Mouse (Mus musculus): ENCODE results near the gene Satb2.

The Satb2 gene

DNA sequence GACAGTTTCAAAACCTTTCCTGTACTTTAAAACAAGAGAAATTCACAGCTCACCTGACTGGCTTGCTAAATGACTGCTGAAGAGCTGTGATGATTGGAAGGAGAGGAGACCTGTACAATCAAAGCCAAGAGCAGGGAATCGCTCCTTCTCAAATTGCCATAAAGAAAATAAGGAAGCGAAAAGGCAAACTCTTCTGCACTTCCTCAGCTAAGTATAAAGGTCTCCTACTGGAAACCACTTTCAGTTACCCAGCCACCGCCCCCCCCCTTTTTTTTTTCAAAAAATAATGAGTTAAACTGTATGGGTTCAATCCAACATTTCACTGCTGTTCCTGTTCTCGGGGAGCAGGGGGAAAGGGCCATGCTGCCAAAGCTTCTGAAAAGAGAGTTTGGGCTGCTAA is 15.2 kb downstream of the Satb2 start:
- TF ChIP-seq GATA4 (IDR thresholded peaks at IDR 0.05; ENCODE audit: insufficient replicate concordance, low read length) = no peak

DNA sequence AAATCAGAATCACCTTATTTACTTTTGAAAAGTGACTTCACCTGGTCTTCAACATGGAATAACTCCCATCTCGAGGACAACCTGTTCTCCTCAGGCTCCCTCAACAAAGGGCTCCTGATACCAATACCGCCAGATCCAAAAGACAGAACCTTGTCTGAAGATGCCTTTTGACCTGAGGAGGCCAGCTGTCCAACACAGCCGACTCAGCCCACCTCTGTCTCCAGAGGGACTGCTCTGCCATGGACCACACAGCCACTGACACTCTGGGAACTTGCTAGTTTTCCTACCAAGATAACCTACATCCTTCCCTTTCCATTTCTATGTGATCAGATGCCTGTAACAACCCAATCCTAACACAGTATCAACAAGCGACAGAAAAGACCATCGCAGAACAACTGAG is 19.5 kb downstream of the Satb2 start:
- TF ChIP-seq GATA4 (IDR thresholded peaks at IDR 0.05; ENCODE audit: insufficient replicate concordance, low read length) = no peak

DNA sequence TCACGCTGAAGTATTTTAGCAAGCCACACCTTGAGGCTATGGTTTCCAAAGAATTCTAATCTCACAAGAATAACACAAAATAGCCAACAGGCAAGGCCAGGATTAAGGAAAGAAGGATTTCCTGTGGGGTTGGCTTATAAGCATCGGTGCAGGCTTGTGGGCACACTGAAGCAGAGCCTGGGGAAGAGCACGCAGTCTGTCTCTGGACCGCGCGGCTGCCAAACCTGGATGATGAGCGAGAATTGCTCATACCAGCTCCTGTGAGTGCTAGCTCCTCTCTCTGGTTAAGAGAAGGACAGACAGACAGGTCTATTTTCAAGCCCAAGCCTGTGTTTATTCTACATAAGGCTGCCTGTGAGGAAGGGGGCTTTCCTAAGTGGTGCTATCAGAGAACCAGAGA is 20.5 kb downstream of the Satb2 start:
- no peak for TF ChIP-seq GATA4 (IDR thresholded peaks at IDR 0.05; ENCODE audit: insufficient replicate concordance, low read length)

DNA sequence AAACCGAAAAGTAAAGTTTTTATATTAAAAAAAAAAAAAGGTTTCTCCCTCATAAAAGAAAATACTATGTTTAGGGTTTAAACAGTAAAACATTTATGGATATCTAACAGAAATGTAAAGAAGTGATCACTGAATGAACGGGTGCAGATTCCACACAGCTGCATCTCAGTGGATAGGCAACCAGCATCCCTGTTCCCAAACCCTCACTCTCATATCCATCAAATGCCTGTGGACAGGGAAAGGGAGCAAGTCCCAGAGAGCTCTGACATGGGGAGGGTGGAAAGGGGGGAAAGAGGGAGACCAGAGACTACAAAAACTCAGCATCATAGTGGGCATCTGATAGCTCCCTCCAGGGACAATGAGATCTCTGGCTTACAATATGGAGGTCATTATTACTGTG is 21.6 kb downstream of the Satb2 start:
- no peak for TF ChIP-seq GATA4 (IDR thresholded peaks at IDR 0.05; ENCODE audit: insufficient replicate concordance, low read length)

DNA sequence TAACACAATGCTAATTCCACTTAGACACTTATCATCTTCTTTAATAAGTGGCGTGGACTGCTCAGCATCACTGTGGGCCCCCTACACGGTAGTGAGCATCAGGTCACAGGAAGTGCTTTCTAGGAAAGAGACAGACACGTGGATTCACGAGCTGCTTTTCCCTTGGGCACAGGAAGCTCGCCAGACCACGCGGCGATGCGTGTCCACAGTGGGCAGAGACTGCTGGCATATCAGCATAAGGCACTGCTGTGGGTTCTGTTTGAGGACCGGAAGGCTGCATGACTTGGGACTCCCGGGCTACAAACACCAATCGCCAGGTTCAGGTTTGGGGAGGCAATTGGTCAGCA is 22.7 kb downstream of the Satb2 start:
- TF ChIP-seq GATA4 (IDR thresholded peaks at IDR 0.05; ENCODE audit: insufficient replicate concordance, low read length) = no peak

DNA sequence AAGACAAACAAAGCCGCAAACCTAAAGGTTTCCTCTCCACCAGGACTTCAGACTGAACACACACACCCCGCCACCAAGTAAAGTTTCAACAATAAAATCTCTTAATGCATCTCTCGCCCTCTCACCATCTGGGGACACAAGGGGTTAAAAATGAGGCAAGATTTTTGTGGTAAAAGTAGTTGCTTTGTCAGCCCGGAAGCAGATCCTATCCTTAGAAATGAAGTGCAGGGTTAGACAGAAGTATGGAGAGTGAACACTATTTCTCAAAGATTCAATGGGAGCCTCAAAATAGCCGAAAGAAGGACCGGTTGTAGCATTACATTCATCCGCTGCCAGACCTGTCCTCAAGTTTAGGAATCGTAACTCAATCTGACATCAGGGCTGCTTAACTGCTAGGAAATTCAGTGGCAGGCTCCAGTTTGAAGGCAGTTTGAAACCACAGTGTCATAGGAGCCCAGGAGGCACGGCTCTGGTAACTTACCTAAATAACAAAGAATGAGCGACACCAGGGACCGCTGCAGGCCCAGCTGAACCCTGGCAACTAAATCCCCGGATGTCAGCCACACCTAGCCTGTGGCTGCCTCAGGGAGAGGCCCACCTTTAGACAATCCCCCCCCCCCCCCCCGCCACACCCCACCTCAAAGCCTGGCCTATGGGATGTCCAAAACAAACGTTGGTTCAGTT is 23.3 kb downstream of the Satb2 start:
- no peak for TF ChIP-seq GATA4 (IDR thresholded peaks at IDR 0.05; ENCODE audit: insufficient replicate concordance, low read length)

DNA sequence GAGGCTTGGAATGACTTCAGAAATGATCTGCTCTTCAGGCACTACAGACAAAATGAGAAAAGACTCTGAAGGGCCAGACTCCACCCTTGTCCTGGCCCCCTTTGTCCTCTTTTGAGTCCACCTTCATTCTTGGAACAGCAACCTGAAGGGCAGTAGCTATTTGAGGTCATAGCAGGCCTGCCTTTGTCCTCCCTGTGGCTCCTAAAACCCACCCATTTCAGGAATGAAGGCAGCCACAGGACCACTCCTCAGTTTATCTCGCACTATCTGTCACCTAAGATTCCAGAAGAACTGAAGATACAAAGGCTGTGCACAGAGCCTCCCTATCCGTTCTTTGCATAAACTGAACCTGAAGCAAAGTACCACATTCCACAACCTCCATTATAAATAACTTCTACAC is 24.9 kb downstream of the Satb2 start:
- no peak for TF ChIP-seq GATA4 (IDR thresholded peaks at IDR 0.05; ENCODE audit: insufficient replicate concordance, low read length)

DNA sequence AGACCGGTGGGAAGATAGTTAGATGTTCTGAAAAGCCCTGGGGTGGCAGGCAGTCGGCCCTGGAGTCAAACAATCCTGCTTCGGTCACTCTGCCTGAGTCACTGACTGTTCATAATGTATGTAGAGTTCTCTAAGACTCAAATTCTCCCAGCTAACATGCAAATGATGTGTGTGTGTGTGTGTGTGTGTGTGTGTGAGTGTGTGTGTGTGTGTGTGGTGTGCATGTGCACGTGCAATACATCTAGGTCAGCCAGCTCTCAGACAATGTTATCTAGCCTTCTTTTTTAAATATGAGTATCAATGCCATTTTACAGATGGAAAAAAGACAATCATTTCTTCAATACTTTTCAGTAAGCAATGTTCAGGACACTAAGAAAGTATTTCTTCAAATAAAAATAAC is 26.5 kb downstream of the Satb2 start:
- no peak for TF ChIP-seq GATA4 (IDR thresholded peaks at IDR 0.05; ENCODE audit: insufficient replicate concordance, low read length)

DNA sequence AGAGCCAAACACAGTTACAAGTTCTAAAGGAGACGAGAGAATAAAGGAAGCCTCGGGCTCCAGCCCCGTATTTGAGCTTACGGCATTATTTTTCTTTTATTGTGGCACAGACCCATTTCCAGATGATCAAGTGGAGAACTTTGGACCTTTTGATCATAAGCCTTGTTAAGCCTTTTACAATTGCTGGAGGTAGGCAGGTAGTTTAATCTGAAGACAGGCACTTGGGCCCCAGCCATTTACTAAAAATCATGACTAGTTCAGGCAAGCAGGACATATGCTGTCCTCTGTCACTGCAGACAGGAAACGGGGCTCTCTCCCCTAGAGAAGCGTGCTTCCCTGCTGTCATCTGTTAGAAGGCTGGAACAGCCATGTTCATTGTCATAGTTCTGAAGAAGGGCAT is 26.9 kb downstream of the Satb2 start:
- no peak for TF ChIP-seq GATA4 (IDR thresholded peaks at IDR 0.05; ENCODE audit: insufficient replicate concordance, low read length)

DNA sequence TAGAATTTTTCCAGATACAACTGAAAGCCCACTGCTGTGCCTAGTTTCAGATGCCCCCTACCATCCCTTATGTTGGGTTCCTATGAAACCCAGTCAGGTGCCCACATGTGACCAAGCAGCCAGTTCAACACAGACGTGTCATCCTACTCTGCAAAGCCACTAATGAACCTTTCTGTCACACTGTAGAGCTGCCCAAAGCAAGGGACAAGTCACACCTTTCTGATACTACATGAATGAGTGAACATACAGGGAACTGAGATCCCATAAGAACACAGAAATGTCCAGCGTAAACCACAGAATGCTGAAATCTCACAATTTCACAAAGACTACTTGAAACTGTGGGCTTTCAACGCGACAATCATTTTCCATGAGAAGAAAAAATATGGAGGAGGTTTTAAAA is 39.0 kb downstream of the Satb2 start:
- TF ChIP-seq GATA4 (IDR thresholded peaks at IDR 0.05; ENCODE audit: insufficient replicate concordance, low read length) = no peak

DNA sequence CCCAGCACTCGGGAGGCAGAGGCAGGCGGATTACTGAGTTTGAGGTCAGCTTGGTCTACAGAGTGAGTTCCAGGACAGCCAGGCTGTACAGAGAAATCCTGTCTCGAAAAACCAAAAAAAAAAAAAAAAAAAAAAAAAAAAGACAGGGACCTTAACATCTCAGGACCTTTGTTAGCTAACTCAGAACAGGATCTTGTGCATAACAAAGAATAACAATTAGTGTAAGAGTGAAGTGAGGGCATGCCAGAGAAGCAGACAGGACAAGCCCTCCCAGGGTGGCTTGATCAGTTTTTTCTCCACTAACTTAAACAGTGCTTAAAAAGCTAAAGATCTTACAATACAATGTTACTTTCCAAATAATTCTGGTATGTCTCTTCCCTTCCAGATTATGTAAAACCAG is 40.0 kb downstream of the Satb2 start:
- TF ChIP-seq GATA4 (IDR thresholded peaks at IDR 0.05; ENCODE audit: insufficient replicate concordance, low read length) = no peak

DNA sequence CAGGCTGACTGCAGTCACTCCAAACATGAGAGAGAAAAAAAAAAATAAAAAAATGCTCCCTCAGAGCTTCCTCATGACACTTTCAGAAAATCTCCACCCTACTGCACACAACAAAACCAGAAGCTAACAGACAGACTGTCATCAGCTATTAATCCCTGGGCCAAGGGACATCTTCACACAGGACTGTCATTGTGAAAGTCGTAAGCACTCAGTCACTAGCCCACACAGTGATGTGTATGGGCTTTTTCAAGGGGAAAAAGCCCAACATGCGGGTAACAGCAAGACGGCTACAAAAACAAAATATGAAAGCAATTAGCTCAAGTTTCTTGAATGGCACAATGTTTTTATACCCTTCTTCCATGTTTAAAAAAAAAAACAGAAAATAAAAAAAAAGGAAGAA is 41.9 kb downstream of the Satb2 start:
- TF ChIP-seq GATA4 (IDR thresholded peaks at IDR 0.05; ENCODE audit: insufficient replicate concordance, low read length) = no peak

DNA sequence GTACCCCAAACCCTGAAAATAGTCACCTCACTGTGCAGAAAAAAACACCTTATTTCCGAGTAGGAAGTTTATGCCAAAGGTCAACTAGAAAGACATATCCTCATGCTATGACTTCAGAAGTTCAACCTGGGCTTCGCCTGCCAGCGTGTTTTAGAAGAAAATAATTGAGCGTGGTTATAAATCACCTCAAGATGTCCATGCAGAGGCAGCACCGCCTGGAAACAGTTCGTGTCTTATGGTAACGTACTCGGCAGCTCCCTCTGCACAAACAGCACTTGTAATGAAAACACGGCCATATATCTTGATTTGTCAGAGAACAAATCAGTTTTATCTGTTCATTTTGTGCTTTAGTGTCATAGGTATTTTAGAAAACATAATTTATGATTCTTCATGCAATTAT is 44.6 kb downstream of the Satb2 start:
- TF ChIP-seq GATA4 (IDR thresholded peaks at IDR 0.05; ENCODE audit: insufficient replicate concordance, low read length) = no peak

DNA sequence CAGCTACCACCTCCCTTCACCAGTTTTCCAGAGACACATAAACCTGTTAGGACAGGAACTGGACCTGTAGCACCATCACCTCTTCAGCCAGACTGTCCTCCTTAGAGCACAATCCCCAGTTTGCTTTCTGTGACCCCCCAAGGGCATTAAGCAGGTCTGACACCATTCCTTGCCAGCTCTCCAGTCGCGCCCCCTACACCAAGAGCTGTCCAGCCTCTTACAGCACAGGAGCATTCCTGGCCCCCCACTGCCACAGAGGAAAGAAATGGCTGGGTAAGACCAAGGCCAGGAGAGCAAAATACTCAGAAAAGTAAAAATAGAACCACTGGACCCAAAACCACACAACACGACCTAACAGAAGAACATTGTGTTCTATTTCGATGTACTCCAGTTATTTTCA is 48.4 kb downstream of the Satb2 start:
- no peak for TF ChIP-seq GATA4 (IDR thresholded peaks at IDR 0.05; ENCODE audit: insufficient replicate concordance, low read length)

DNA sequence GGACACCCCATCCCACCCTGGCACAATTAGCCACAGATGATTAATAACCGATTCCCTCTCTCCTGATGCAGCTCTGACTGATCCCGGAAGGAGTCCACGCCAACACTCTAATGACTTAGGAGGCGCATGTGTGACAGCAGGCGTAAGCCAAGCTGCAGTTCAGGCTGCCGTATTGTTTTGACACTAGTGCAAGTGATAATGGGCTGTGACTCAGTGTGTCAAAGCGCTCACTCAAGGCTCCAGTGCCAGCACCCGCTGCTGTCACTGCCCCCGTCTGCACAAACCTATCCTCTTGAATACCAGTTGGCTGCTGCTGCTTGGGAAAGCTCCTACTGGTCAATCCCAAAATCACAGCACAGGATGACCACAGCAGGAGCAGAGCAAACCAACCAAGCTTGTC is 49.7 kb downstream of the Satb2 start:
- TF ChIP-seq GATA4 (IDR thresholded peaks at IDR 0.05; ENCODE audit: insufficient replicate concordance, low read length) = no peak

DNA sequence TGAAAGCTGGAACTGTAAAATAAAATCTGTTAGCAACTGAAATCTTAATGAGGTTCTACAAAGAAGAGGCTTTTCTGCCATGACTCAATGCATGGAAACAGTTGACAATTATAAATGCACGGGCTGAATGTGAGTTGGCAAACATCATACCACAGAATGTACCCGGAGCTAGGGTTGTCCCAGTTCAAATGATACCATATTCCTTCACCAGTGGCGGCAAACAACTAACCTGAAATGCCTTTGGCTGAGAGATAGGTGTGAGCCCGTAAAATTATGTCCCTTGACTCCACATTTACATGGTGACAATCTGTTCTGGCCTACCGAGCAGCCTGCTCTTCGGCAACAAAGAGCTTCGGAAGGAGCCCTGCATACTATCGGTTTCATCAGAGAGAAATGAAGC is 58.0 kb downstream of the Satb2 start:
- no peak for TF ChIP-seq GATA4 (IDR thresholded peaks at IDR 0.05; ENCODE audit: insufficient replicate concordance, low read length)

DNA sequence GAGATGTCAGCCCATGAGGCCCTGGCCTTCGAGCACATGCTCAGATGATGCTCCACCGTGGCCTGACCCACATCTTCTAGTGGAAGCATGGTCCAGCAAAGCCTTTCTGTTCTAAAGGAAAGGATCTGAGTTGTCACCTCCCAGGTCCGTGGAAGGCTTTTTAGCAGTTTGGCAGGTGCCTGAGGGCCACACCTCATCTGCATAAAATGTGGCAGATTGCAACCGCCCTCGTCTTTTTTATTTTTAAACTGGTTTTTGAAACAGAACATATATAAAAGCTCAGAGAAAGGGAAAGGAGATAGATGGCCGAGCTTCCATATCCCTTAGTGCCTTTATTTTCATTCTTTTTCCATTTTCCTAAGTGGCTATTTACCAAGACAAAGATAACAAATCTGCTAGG is 64.2 kb downstream of the Satb2 start:
- TF ChIP-seq GATA4 (IDR thresholded peaks at IDR 0.05; ENCODE audit: insufficient replicate concordance, low read length) = no peak
